Mouse (Mus musculus) midbrain, embryonic 15.5 days (tissue): ENCODE measurements at regions not wholly inside any gene's neighbourhood (a gene's known extent, or its start where the extent isn't known, plus 50 kb on each side); places are given as distances from the start of the nearest gene placed in this dataset.
A peak's percentile ranks its signal among the peaks of the same experiment; 100 is the strongest.
"Not testable (repeated sequence)": the region's sequence is repeated elsewhere in the genome, so short reads cannot be mapped to it uniquely, and the experiment has no call there.

Experiments
- ATAC-seq: fragments of 200-750 bp; cut with Nextera tagmentation; replicated peaks from 2 replicates; pipeline ENCODE4 v1.8.0; 2017; ENCODE audit warnings: moderate TSS enrichment
- H3K27ac ChIP-seq: fragments of 300-500 bp; sonication (generic); 2 replicates; pipeline ENCODE4 v1.5.1; 2015; ENCODE audit warnings: mild to moderate bottlenecking, inconsistent platforms
- H3K27me3 ChIP-seq: fragments of 300-500 bp; sonication (generic); replicated peaks from 2 replicates; pipeline ENCODE4 v1.6.1; 2015; ENCODE audit warnings: inconsistent platforms
- H3K36me3 ChIP-seq: fragments of 300-500 bp; sonication (generic); replicated peaks from 2 replicates; pipeline ENCODE4 v1.6.1; 2015; ENCODE audit warnings: inconsistent platforms
- H3K4me1 ChIP-seq: fragments of 300-500 bp; sonication (generic); 2 replicates; pipeline ENCODE4 v1.6.1; 2015; ENCODE audit warnings: inconsistent platforms
- H3K4me2 ChIP-seq: fragments of 300-500 bp; sonication (generic); 2 replicates; pipeline ENCODE4 v1.6.1; 2015; ENCODE audit warnings: inconsistent platforms, mild to moderate bottlenecking, moderate library complexity
- H3K4me3 ChIP-seq: fragments of 300-500 bp; sonication (generic); 2 replicates; pipeline ENCODE4 v1.5.1; 2015; ENCODE audit warnings: mild to moderate bottlenecking, inconsistent platforms
- H3K9ac ChIP-seq: fragments of 300-500 bp; sonication (generic); 2 replicates; pipeline ENCODE4 v1.6.1; 2015; ENCODE audit warnings: mild to moderate bottlenecking, inconsistent platforms
- H3K9me3 ChIP-seq: fragments of 300-500 bp; sonication (generic); 2 replicates; pipeline ENCODE4 v1.6.1; 2016; ENCODE audit warnings: inconsistent platforms
- WGBS: fragments of 180-500 bp; shearing (Covaris S2); methylation state at CpG from one replicate; pipeline ENCODE4 v1.1.7; 2015; ENCODE audit warnings: mixed read lengths; 5-methylcytosine and 5-hydroxymethylcytosine counted together

GRCm38 (mm10) chr2:179148667-179149066 lies 293.6 kb upstream of the Cdh4 start:
- Histone ChIP-seq H3K9me3 (no peaks in the 10 kb centered on the region), H3K27me3 (no peaks in the 10 kb centered on the region), H3K4me1 (peaks cover 9% of the 10 kb centered on the region), H3K9ac (no peak overlapping the region), H3K36me3 (no peaks in the 10 kb centered on the region), H3K27ac (no peak overlapping the region), H3K4me2 (no peak overlapping the region), H3K4me3 (no peak overlapping the region)
- ATAC-seq = no peak
- WGBS = 43% methylated on average over 4 of the region's 4 CpGs

- no peak overlapping the region for H3K4me3 ChIP-seq
- H3K4me1 ChIP-seq = no peaks in the 10 kb centered on the region
- H3K27ac ChIP-seq = no peak overlapping the region
- WGBS = 93% methylated on average over 9 of the region's 9 CpGs
- H3K36me3 ChIP-seq = no peaks in the 10 kb centered on the region
- no peaks in the 10 kb centered on the region for H3K9me3 ChIP-seq
- no peak for ATAC-seq
- no peak overlapping the region for H3K4me2 ChIP-seq
- H3K27me3 ChIP-seq = no peaks in the 10 kb centered on the region
- H3K9ac ChIP-seq = no peak overlapping the region
Measured at GRCm38 (mm10) chr2:179158881-179159280, 283.4 kb upstream of the Cdh4 start.

GRCm38 (mm10) chr2:179163116-179163515 lies 279.1 kb upstream of the Cdh4 start:
- no peaks in the 10 kb centered on the region for H3K9me3 ChIP-seq
- H3K9ac ChIP-seq = no peak overlapping the region
- no peak overlapping the region for H3K4me2 ChIP-seq
- H3K27ac ChIP-seq = no peak overlapping the region
- H3K27me3 ChIP-seq = no peaks in the 10 kb centered on the region
- H3K4me3 ChIP-seq = no peak overlapping the region
- no peak for ATAC-seq
- H3K36me3 ChIP-seq = no peaks in the 10 kb centered on the region
- 87% methylated on average over 5 of the region's 5 CpGs for WGBS
- H3K4me1 ChIP-seq = no peaks in the 10 kb centered on the region

- H3K4me2 ChIP-seq = no peak overlapping the region
- no peaks in the 10 kb centered on the region for H3K27me3 ChIP-seq
- no peak overlapping the region for H3K9ac ChIP-seq
- no peaks in the 10 kb centered on the region for H3K36me3 ChIP-seq
- H3K4me3 ChIP-seq = no peak overlapping the region
- no peak for ATAC-seq
- no peaks in the 10 kb centered on the region for H3K4me1 ChIP-seq
- H3K27ac ChIP-seq = no peak overlapping the region
- no peaks in the 10 kb centered on the region for H3K9me3 ChIP-seq
- 63% methylated on average over 6 of the region's 6 CpGs for WGBS
Measured at GRCm38 (mm10) chr2:179170157-179170556, 272.1 kb upstream of the Cdh4 start.

- H3K9me3 ChIP-seq = no peaks in the 10 kb centered on the region
- H3K36me3 ChIP-seq = no peaks in the 10 kb centered on the region
- H3K27ac ChIP-seq = no peak overlapping the region
- no peak overlapping the region for H3K4me2 ChIP-seq
- no peaks in the 10 kb centered on the region for H3K27me3 ChIP-seq
- 59% methylated on average over 3 of the region's 3 CpGs for WGBS
- H3K4me1 ChIP-seq = no peaks in the 10 kb centered on the region
- H3K4me3 ChIP-seq = no peak overlapping the region
- no peak for ATAC-seq
- no peak overlapping the region for H3K9ac ChIP-seq
Measured at GRCm38 (mm10) chr2:179170608-179171007, 271.6 kb upstream of the Cdh4 start.

- not testable (repeated sequence) for ATAC-seq, H3K36me3 ChIP-seq, H3K27ac ChIP-seq, H3K9ac ChIP-seq, H3K27me3 ChIP-seq, H3K9me3 ChIP-seq, H3K4me1 ChIP-seq
- H3K4me3 ChIP-seq = 0 out of 2 replicates have a peak overlapping the region, but pooled peaks have one; percentile 10
- peak overlapping the region; percentile 34 for H3K4me2 ChIP-seq
- 4% methylated on average over 35 of the region's 35 CpGs for WGBS
Measured at GRCm38 (mm10) chr2:179176835-179177530, 265.2 kb upstream of the Cdh4 start.

GRCm38 (mm10) chr2:179181366-179181765 lies 260.9 kb upstream of the Cdh4 start:
- Histone ChIP-seq H3K4me2 (no peak overlapping the region), H3K27me3 (peaks cover 13% of the 10 kb centered on the region), H3K27ac (no peak overlapping the region), H3K9ac (no peak overlapping the region), H3K36me3 (no peaks in the 10 kb centered on the region), H3K9me3 (no peaks in the 10 kb centered on the region), H3K4me1 (0 out of 2 replicates have a peak, but pooled peaks cover 5% of the 10 kb centered on the region), H3K4me3 (no peak overlapping the region)
- ATAC-seq = no peak
- 74% methylated on average over 3 of the region's 3 CpGs for WGBS

- Histone ChIP-seq H3K27me3 (peaks cover 9% of the 10 kb centered on the region; the same call in 1 of the 2 replicates), H3K9me3 (no peaks in the 10 kb centered on the region)
- WGBS = 79% methylated on average over 4 of the region's 4 CpGs
Measured at GRCm38 (mm10) chr2:179182123-179182522, 260.1 kb upstream of the Cdh4 start.

GRCm38 (mm10) chr2:179192906-179193496 lies 249.2 kb upstream of the Cdh4 start:
- ATAC-seq = peak; percentile 65; the same call in 1 of the 2 replicates
- Histone ChIP-seq H3K27me3 (no peaks in the 10 kb centered on the region), H3K4me2 (no peak overlapping the region), H3K36me3 (no peaks in the 10 kb centered on the region), H3K4me1 (peaks cover 10% of the 10 kb centered on the region; the same call in 1 of the 2 replicates), H3K4me3 (no peak overlapping the region), H3K27ac (no peak overlapping the region), H3K9me3 (no peaks in the 10 kb centered on the region), H3K9ac (no peak overlapping the region)
- WGBS = 42% methylated on average over 6 of the region's 6 CpGs

More at GRCm38 (mm10) chr2:179182123-179182522, 260.1 kb upstream of the Cdh4 start:
- Histone ChIP-seq H3K9ac (no peak overlapping the region), H3K4me3 (no peak overlapping the region), H3K36me3 (no peaks in the 10 kb centered on the region), H3K4me2 (no peak overlapping the region), H3K4me1 (0 out of 2 replicates have a peak, but pooled peaks cover 5% of the 10 kb centered on the region), H3K27ac (no peak overlapping the region)
- ATAC-seq = no peak

- no peaks in the 10 kb centered on the region for H3K36me3 ChIP-seq
- peaks cover 10% of the 10 kb centered on the region; the same call in 1 of the 2 replicates for H3K4me1 ChIP-seq
- 42% methylated on average over 9 of the region's 9 CpGs for WGBS
- H3K27ac ChIP-seq = no peak overlapping the region
- H3K9ac ChIP-seq = no peak overlapping the region
- no peaks in the 10 kb centered on the region for H3K9me3 ChIP-seq
- no peak for ATAC-seq
- H3K27me3 ChIP-seq = no peaks in the 10 kb centered on the region
- no peak overlapping the region for H3K4me3 ChIP-seq
- no peak overlapping the region for H3K4me2 ChIP-seq
Measured at GRCm38 (mm10) chr2:179193507-179194160, 248.6 kb upstream of the Cdh4 start.

GRCm38 (mm10) chr2:179197471-179197870 lies 244.8 kb upstream of the Cdh4 start:
- no peaks in the 10 kb centered on the region for H3K36me3 ChIP-seq
- no peak overlapping the region for H3K4me2 ChIP-seq
- H3K27ac ChIP-seq = no peak overlapping the region
- H3K4me1 ChIP-seq = peaks cover 4% of the 10 kb centered on the region; the same call in 1 of the 2 replicates
- H3K4me3 ChIP-seq = no peak overlapping the region
- WGBS = 94% methylated on average over 1 of the region's 1 CpGs
- H3K9me3 ChIP-seq = no peaks in the 10 kb centered on the region
- H3K27me3 ChIP-seq = no peaks in the 10 kb centered on the region; the same call in none of the 2 replicates
- no peak overlapping the region for H3K9ac ChIP-seq
- ATAC-seq = no peak

GRCm38 (mm10) chr2:179200495-179200894 lies 241.7 kb upstream of the Cdh4 start:
- Histone ChIP-seq H3K9me3 (no peaks in the 10 kb centered on the region), H3K27me3 (no peaks in the 10 kb centered on the region; the same call in none of the 2 replicates), H3K4me1 (no peaks in the 10 kb centered on the region), H3K27ac (no peak overlapping the region), H3K9ac (no peak overlapping the region), H3K4me2 (no peak overlapping the region), H3K4me3 (no peak overlapping the region), H3K36me3 (no peaks in the 10 kb centered on the region)
- WGBS = 13% methylated on average over 6 of the region's 6 CpGs
- no peak for ATAC-seq
